Mouse (Mus musculus) hindbrain, embryonic 10.5 days (tissue): Measurements from ENCODE around the gene Gm45062. TPM values are rescaled to one million over a fixed set of nuclear protein-coding genes. Genes with fewer than 3 reads are reported as not detected.

Experiments used
- DNase-seq: peaks from one replicate; pipeline ENCODE4 v3.0.0-alpha.2; 2017; ENCODE audit warnings: low spot score
- H3K27ac ChIP-seq: fragments of 300-500 bp; sonication (generic); 2 replicates; pipeline ENCODE4 v1.5.1; 2016; ENCODE audit warnings: mild to moderate bottlenecking, moderate library complexity
- H3K27me3 ChIP-seq: fragments of 300-500 bp; sonication (generic); 2 replicates; pipeline ENCODE4 v1.6.1; 2016; ENCODE audit warnings: mild to moderate bottlenecking; ENCODE audit not compliant: poor library complexity, insufficient read depth, severe bottlenecking
- H3K36me3 ChIP-seq: fragments of 300-500 bp; sonication (generic); 2 replicates; pipeline ENCODE4 v1.6.1; 2016; ENCODE audit warnings: mild to moderate bottlenecking, moderate library complexity
- H3K4me1 ChIP-seq: fragments of 300-500 bp; sonication (generic); replicated peaks from 2 replicates; pipeline ENCODE4 v1.6.1; 2016; ENCODE audit warnings: mild to moderate bottlenecking
- H3K4me3 ChIP-seq: fragments of 300-500 bp; sonication (generic); 2 replicates; pipeline ENCODE4 v1.5.1; 2016; ENCODE audit warnings: mild to moderate bottlenecking, moderate library complexity
- H3K9me3 ChIP-seq: fragments of 300-500 bp; sonication (generic); 2 replicates; pipeline ENCODE4 v1.6.1; 2016; ENCODE audit warnings: mild to moderate bottlenecking, moderate library complexity
- WGBS: fragments of 180-500 bp; shearing (Covaris S2); methylation state at CpG from one replicate; pipeline ENCODE4 v1.1.7; 2016; 5-methylcytosine and 5-hydroxymethylcytosine counted together
- polyA plus RNA-seq: library from polyadenylated mRNA; unstranded; fragments of >200 nt; fragmentation: Nextera tagmentation; extraction: Ambion mirVana; gene quantifications from 2 replicates; pipeline ENCODE4 v1.2.1, GENCODE M21; 2016

Gene Gm45062
- polyA plus RNA-seq, 1 experiment from 2014 or later, result 9.1 TPM

DNA sequence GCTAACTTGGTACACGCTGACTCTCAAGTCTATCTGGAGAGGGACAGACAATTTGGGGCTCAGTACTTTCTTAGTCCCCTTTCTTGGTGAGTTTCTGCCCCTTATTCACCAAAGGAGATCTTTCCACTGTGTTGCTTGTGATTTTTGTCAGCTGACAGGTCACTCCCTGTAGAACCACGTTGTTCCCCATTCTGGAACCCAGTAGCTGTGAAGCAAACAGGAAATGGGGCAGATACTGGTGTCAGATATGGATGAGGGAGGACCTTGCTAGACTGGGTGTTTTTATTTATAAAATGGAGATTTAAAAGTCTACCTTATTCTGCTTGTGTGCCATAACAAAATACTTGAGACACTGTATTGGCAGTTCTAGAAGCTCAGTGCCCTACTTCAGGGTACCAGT is 358.1 kb downstream of the Gm45062 start:
- WGBS, result 72% methylated on average over 2 of the region's 2 CpGs
- DNase-seq, result no peak

DNA sequence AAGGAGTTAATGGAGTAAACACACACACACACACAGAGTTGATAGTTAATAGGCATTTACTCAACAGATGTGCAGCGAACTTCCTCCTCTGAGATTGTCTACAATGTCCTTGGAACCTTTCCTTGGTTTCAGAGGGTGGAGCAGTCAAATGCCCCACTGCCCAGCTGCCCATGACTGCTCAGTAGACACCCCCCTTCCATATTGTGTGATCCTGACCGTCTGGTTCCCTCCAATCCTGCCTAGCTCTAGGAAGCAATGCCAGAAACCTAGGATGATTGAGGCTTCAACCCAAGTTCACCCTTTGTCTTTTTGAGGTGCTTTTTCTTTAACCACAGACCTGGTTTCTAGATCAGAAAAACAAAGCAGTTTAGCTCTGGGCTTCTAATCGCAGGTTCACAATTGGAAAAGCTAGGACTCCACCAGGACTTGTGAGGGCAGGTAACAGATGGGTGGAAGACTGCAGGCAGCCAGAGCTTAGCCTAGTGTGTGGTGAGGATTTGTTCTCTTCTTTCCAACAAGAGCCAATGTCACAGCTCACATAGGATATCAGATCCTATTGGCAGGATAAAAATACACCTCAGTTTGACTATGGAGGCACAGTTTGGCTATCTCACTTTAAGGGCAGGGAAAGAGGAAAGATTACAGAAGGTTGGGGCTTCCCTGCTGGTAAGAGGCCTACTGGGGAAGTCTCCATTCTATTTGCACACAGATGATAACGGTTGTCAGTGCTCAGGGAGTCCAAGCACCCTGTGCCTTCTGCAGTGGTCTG is 360.5 kb downstream of the Gm45062 start:
- H3K36me3 ChIP-seq, result no peaks in the 10 kb centered on the region
- no peaks in the 10 kb centered on the region for H3K9me3 ChIP-seq
- no peaks in the 10 kb centered on the region for H3K27me3 ChIP-seq
- no peak for DNase-seq
- H3K27ac ChIP-seq, result no peak overlapping the region
- 83% methylated on average over 4 of the region's 4 CpGs for WGBS
- no peaks in the 10 kb centered on the region for H3K4me1 ChIP-seq
- no peak overlapping the region for H3K4me3 ChIP-seq

More for the DNA sequence above, 358.1 kb downstream of the Gm45062 start:
- Histone ChIP-seq H3K27ac (no peak overlapping the region), H3K9me3 (no peaks in the 10 kb centered on the region), H3K4me3 (no peak overlapping the region), H3K4me1 (no peaks in the 10 kb centered on the region), H3K36me3 (no peaks in the 10 kb centered on the region), H3K27me3 (no peaks in the 10 kb centered on the region)

DNA sequence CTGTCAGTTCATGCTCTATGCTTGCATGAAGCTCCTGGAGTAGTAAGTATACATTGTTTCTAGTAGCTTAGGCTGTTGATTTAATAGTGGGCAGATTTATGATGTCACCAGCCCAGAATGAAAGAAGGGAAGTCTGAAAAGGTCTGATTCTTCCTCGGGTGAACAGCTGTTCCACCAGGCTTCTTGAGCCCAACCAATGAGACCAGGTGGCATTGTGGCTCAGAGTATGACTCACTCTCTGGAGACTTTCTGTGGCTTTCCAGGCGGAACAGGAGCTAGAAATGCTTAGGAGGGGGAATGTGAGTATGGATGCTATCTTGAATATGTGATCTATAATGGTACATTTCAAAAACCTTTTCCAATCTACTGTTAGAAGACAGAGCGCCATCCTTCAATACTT is 363.8 kb downstream of the Gm45062 start:
- Histone ChIP-seq H3K27ac (no peak overlapping the region), H3K27me3 (no peaks in the 10 kb centered on the region), H3K9me3 (no peaks in the 10 kb centered on the region), H3K4me1 (no peaks in the 10 kb centered on the region), H3K4me3 (no peak overlapping the region), H3K36me3 (no peaks in the 10 kb centered on the region)
- DNase-seq, result no peak
- WGBS, result 86% methylated on average over 3 of the region's 3 CpGs

DNA sequence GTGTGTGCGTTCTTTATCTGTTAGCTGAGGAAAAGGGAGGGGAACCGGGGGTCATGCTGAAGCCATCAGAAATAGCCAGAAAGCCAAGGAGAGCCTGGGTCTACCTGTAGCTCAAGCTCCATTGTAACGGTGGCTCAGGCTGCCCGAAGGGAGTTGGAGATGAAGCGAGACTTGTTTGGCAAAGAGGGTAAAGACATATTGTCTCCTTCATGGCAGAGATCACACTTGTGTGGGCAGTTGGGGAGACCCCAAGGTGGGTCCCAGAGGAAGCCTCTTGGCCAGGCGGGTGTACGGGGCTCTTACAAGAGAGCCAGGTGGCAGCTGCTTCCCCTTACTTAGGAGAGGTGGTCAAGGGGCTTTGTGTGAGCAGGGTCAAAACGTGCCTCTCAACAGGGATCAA is 369.0 kb downstream of the Gm45062 start:
- Histone ChIP-seq H3K4me3 (no peak overlapping the region), H3K27me3 (no peaks in the 10 kb centered on the region), H3K4me1 (no peaks in the 10 kb centered on the region), H3K27ac (no peak overlapping the region), H3K9me3 (no peaks in the 10 kb centered on the region), H3K36me3 (no peaks in the 10 kb centered on the region)
- no peak for DNase-seq
- 94% methylated on average over 8 of the region's 8 CpGs for WGBS

DNA sequence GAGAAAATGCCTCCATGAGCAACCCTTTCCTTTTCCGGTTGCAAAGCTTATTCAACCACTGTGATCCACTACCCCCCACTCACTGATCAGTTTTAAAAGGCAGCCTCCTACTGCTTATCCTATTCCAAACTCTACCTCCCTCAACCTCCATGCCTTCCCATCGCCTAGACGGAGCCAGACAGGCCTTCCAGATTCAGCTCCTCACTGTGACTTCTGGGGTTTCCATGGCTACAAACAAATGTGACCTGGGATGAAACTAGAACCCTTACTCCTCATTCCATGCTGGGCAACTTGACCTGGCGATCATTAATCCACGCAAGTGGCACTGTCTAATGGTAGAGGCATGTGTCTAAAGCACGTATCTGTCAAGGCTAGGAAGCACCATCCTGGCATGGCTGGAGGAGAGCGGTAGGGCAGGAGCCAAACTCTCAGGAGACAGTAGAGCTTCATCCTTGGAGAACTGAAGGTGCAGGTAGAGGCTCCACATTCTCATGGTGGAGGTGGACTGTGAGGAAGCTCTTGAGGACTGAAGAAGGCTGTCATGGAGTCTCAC is 369.5 kb downstream of the Gm45062 start:
- Histone ChIP-seq H3K4me1 (no peaks in the 10 kb centered on the region), H3K27me3 (no peaks in the 10 kb centered on the region), H3K36me3 (no peaks in the 10 kb centered on the region), H3K4me3 (no peak overlapping the region), H3K9me3 (no peaks in the 10 kb centered on the region), H3K27ac (no peak overlapping the region)
- WGBS, result 88% methylated on average over 7 of the region's 7 CpGs
- DNase-seq, result no peak

DNA sequence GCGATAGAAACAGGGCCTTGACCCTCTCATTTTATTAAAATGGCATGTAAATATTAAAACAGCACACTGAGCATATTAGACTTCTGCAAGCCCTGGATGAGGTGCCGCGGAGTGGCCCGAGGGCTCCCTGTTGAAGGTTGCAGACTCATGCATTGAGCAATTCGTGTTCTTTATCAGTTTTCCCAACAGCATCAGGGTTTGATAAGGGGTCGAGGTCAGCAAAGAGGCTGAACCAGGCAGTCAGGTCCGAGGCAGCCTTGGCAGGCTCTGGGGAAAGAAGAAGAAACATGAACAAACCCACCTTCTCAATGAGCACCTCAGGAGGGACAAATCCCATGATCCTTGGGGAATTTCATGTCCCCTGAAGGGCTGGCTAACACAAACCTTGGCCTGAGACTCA is 371.3 kb downstream of the Gm45062 start:
- WGBS, result 88% methylated on average over 7 of the region's 7 CpGs
- Histone ChIP-seq H3K36me3 (no peaks in the 10 kb centered on the region), H3K4me3 (no peak overlapping the region), H3K9me3 (no peaks in the 10 kb centered on the region), H3K4me1 (no peaks in the 10 kb centered on the region), H3K27me3 (no peaks in the 10 kb centered on the region), H3K27ac (no peak overlapping the region)
- no peak for DNase-seq

DNA sequence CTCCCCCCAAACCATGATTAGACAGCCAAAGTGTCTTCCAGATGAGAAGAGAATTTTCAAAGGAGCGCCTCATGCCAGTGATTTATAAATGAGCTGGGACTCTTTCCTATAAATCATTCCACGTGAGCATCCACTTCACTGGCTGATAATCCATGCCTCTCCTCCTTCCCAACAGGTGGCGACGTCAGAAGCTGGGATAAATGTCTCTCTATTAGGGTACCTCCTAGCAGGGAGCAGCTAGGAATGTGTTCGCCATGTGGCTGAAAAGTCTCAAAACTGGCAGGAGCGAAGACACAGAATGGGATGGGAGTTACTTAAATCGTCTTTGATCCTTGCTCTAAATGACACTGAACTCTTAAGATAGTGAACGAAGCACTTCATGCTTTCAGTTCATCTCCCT is 372.1 kb downstream of the Gm45062 start:
- WGBS, result 84% methylated on average over 8 of the region's 8 CpGs
- no peaks in the 10 kb centered on the region for H3K4me1 ChIP-seq
- no peaks in the 10 kb centered on the region; the same call in 1 of the 2 replicates for H3K36me3 ChIP-seq
- H3K4me3 ChIP-seq, result no peak overlapping the region
- no peaks in the 10 kb centered on the region for H3K27me3 ChIP-seq
- no peak for DNase-seq
- no peaks in the 10 kb centered on the region for H3K9me3 ChIP-seq
- no peak overlapping the region for H3K27ac ChIP-seq

DNA sequence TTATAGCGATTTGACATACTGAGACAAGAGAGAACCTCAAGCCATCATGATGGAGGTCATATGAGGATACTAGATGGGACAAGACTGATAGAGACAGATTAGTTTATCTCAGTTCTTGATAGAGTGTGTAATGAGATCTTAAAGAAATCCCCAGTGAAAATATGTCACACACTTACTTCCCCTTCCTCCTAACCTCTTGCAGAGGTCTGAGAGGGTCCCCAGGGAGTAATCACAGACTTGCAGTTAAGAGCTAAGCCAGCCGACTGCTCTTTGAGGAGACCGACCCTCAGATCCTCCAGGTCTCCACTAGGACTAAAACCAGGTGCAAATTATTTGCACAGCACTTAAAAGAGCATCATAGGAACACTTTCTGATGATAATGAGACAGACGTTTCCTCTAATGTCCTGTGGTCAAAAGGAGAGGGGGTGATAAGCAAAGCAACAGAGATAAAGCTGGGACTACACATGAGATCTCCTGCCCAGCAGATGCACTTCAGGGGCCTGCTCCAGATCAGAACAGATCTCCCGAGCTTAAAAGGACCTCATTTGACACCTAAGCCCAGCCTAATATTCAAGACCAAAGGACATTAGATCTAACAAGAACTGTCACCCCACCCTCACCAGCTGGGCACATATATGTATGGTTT is 372.9 kb downstream of the Gm45062 start:
- DNase-seq, result no peak
- Histone ChIP-seq H3K9me3 (no peaks in the 10 kb centered on the region), H3K36me3 (no peaks in the 10 kb centered on the region; the same call in 1 of the 2 replicates), H3K4me1 (no peaks in the 10 kb centered on the region), H3K27ac (no peak overlapping the region), H3K27me3 (no peaks in the 10 kb centered on the region), H3K4me3 (no peak overlapping the region)
- 78% methylated on average over 5 of the region's 5 CpGs for WGBS

DNA sequence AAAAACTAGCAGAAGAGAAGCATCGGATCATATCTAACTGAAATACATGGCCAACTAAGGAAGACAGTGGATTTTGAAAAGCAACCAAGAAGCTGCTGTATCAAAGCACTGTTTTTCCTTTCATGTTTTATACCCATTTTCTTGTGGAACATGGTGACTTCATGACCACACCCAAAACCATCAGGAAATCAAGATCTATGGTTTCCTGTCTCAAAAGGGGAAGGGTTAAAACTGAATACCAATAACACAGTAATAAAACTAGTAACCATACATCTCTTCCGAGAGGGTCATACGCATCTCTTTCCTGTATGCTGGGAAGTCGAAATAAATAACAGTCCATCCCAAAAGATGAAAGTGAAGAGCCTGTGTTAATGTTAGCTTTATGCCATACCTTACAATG is 373.5 kb downstream of the Gm45062 start:
- no peak overlapping the region for H3K4me3 ChIP-seq
- no peak overlapping the region for H3K27ac ChIP-seq
- H3K27me3 ChIP-seq, result no peaks in the 10 kb centered on the region
- H3K36me3 ChIP-seq, result no peaks in the 10 kb centered on the region; the same call in 1 of the 2 replicates
- H3K4me1 ChIP-seq, result no peaks in the 10 kb centered on the region
- no peaks in the 10 kb centered on the region for H3K9me3 ChIP-seq
- DNase-seq, result no peak
- 92% methylated on average over 4 of the region's 4 CpGs for WGBS

DNA sequence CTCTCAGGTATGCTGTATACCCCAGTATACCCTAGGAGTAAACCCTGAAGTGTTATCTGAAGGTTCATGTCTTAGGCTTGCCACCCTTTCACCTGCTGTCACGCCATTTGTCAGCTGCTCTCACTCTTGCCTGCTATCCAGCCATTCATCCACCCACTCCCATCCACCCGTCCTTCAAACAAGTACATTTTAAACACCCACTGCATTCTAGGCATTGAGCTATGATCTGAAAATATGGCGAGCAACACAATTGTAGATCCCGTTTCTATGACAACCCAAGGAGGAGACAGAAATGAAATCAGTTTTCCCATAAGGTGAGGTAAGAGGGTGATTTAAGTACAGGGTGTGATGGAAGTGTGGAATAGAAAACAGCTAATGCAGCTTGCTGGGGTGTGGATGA is 378.9 kb downstream of the Gm45062 start:
- 86% methylated on average over 4 of the region's 4 CpGs for WGBS
- Histone ChIP-seq H3K4me1 (no peaks in the 10 kb centered on the region), H3K4me3 (no peak overlapping the region), H3K9me3 (no peaks in the 10 kb centered on the region), H3K36me3 (no peaks in the 10 kb centered on the region; the same call in 1 of the 2 replicates), H3K27me3 (no peaks in the 10 kb centered on the region), H3K27ac (no peak overlapping the region)
- DNase-seq, result no peak

DNA sequence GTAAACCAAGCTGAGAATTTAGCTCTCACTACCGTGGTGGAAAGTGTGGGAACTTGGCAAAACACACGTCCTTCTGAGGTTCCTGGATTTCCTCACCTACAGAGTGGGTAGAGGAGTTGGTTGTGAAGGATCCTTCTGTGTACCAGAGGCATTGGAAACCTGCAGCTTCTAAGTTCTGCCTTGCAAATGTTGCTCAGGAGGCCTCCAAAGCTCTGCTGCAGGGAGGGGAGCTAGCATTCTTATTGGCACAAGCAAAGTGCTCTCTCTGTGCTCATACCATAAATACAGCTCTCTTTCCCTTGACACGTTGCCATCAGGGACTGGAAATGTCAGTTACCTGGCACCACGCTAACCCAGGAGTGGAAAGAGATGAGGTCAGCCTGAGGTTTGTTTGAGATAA is 379.6 kb downstream of the Gm45062 start:
- Histone ChIP-seq H3K27me3 (no peaks in the 10 kb centered on the region), H3K36me3 (no peaks in the 10 kb centered on the region; the same call in 1 of the 2 replicates), H3K4me3 (no peak overlapping the region), H3K4me1 (no peaks in the 10 kb centered on the region), H3K9me3 (no peaks in the 10 kb centered on the region), H3K27ac (no peak overlapping the region)
- WGBS, result 90% methylated on average over 4 of the region's 4 CpGs
- no peak for DNase-seq

DNA sequence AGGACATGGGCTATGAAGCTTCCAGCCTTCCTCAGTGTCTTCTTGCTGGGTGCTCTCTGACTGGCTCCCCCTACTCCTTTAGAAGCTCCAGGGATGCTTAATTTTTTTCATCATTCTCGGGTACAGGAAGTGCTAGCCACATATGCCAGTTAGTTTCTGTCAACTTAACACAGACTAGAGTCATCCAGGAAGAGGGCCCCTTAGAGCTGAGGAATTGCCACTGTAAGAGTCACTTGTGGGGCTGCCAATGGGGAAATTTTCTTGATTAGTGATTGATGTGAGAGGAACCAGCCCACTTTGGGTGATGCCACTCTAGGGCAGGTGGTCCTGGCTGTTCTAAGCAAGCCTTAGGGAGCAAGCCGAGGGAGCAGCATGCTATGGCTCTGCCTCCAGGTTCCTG is 380.3 kb downstream of the Gm45062 start:
- Histone ChIP-seq H3K4me1 (no peaks in the 10 kb centered on the region), H3K36me3 (no peaks in the 10 kb centered on the region; the same call in 1 of the 2 replicates), H3K9me3 (no peaks in the 10 kb centered on the region), H3K4me3 (no peak overlapping the region), H3K27ac (no peak overlapping the region), H3K27me3 (no peaks in the 10 kb centered on the region)
- no peak for DNase-seq
- 73% methylated on average over 2 of the region's 2 CpGs for WGBS

DNA sequence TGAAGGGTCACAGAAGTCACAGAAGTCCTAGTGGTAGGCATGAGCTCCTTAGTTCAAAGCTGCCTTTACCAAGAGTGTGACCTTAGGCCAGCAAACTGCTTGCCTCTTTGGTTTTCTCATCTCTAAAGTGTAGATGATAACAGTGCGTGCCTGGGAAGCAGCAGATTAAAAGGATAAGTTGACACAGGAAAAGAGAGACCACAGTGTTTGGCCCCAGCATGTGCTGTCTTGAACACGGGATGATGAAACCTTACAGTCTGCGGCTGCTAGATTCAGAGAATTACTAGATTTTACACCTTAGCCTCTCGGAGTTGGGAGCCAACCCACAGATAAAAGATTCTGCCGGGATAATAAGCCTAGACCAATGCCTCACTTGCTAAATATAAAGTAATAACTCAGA is 381.6 kb downstream of the Gm45062 start:
- WGBS, result 93% methylated on average over 5 of the region's 5 CpGs

More for the DNA sequence above, 381.6 kb downstream of the Gm45062 start:
- H3K4me1 ChIP-seq, result peaks cover 6% of the 10 kb centered on the region
- H3K36me3 ChIP-seq, result no peaks in the 10 kb centered on the region; the same call in 1 of the 2 replicates
- H3K27me3 ChIP-seq, result no peaks in the 10 kb centered on the region
- DNase-seq, result no peak
- no peaks in the 10 kb centered on the region for H3K9me3 ChIP-seq
- H3K4me3 ChIP-seq, result no peak overlapping the region
- no peak overlapping the region for H3K27ac ChIP-seq
